Comparison of ENCODE assay signal across 8 mouse cellular contexts in the genomic region with DNA sequence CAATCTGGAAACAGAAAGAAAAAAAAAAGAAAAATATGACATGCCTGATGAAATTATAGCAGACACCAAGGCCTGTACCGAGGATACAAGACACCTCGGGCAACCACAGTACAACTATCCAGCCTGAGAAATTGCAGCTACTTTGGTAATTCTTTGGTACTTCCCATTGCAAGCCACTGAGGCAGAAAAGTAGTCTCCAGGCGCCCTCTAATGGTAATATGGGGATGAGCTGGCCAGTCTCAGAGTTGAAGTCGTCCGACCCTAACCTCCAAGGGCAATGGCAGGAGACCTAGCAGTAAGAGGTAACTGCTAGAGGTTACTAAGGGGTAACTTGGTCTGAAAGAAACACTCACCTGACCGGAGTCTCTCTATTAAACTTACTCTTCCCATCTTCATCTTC. TPM values are rescaled to one million over a fixed set of nuclear protein-coding genes. Genes with fewer than 3 reads are reported as not detected.
DNase-seq lines count a peak whose midpoint lies in the region; ATAC-seq lines count a peak whose summit lies in the region.
"Had no signal": no experiment of that assay in that cellular context is flagged by ENCODE, and none has a peak within 500 bp of the region (broad histone marks: within the 10 kb centered on the region; RNA-seq: fewer than 3 reads in every experiment).

No protein-coding gene starts in this region.

- H3K4me1 ChIP-seq in neural tube, embryonic 15.5 days = peaks cover 38% of the 10 kb centered on the region
- H3K4me1 ChIP-seq in hindbrain, embryonic 14.5 days (replicated peaks; ENCODE audit: control insufficient read depth, insufficient read depth, low read length) = peaks cover 31% of the 10 kb centered on the region

- 8% methylated on average over 6 of the region's 6 CpGs for WGBS in neural tube, embryonic 15.5 days
- WGBS in hindbrain, embryonic 14.5 days = 10% methylated on average over 6 of the region's 6 CpGs

- H3K27ac ChIP-seq in neural tube, embryonic 15.5 days (replicated peaks) = no peak overlapping the region
- no peak overlapping the region for H3K27ac ChIP-seq in hindbrain, embryonic 14.5 days
- H3K27ac ChIP-seq: heart, embryonic 13.5 days had no signal

- no peaks in the 10 kb centered on the region for H3K27me3 ChIP-seq in neural tube, embryonic 15.5 days (replicated peaks)
- H3K27me3 ChIP-seq in hindbrain, embryonic 14.5 days (ENCODE audit: control insufficient read depth, insufficient read depth, low read length) = no peaks in the 10 kb centered on the region

- no peak overlapping the region for H3K4me3 ChIP-seq in neural tube, embryonic 15.5 days (replicated peaks)
- H3K4me3 ChIP-seq in hindbrain, embryonic 14.5 days (replicated peaks; ENCODE audit: low read length) = no peak overlapping the region
- H3K4me3 ChIP-seq: heart, embryonic 13.5 days had no signal

- H3K9me3 ChIP-seq in neural tube, embryonic 15.5 days (replicated peaks) = no peaks in the 10 kb centered on the region
- H3K9me3 ChIP-seq in hindbrain, embryonic 14.5 days (ENCODE audit: control insufficient read depth, low read length) = no peaks in the 10 kb centered on the region
- H3K9me3 ChIP-seq: heart, embryonic 13.5 days had no signal

- intact Hi-C loops in left cerebral cortex, postnatal 4 days (cut with DNase I) = loop anchor here (5.0 kb wide), 1 partner anchor 69 kb away; no protein-coding TSS in a partner anchor

- no peak overlapping the region for H3K9ac ChIP-seq in neural tube, embryonic 15.5 days (replicated peaks)
- no peak overlapping the region for H3K9ac ChIP-seq in hindbrain, embryonic 14.5 days
- H3K9ac ChIP-seq: heart, embryonic 13.5 days had no signal

- no peaks in the 10 kb centered on the region for H3K36me3 ChIP-seq in neural tube, embryonic 15.5 days
- no peaks in the 10 kb centered on the region for H3K36me3 ChIP-seq in hindbrain, embryonic 14.5 days (replicated peaks; ENCODE audit: control insufficient read depth, insufficient read depth)
- H3K36me3 ChIP-seq: heart, embryonic 13.5 days had no signal

- no peak overlapping the region for H3K4me2 ChIP-seq in neural tube, embryonic 15.5 days
- no peak overlapping the region for H3K4me2 ChIP-seq in hindbrain, embryonic 14.5 days (replicated peaks)
- H3K4me2 ChIP-seq: heart, embryonic 13.5 days had no signal

- DNase-seq in neural tube, embryonic 10.5 days (ENCODE audit: extremely low spot score, low spot score) = peak; percentile 65
- DNase-seq in R1 (ENCODE audit: low read depth, low spot score) = peak; percentile 84
- DNase-seq in hindbrain, embryonic 14.5 days (ENCODE audit: low spot score) = peak; percentile 82
- peak; percentile 56 for DNase-seq in left cerebral cortex, postnatal 4 days

- ATAC-seq in neural tube, embryonic 15.5 days (ENCODE audit: low FRiP score) = no peak
- peak; percentile 80 for ATAC-seq in common myeloid progenitor, adult 5-6 weeks (replicated peaks; ENCODE audit: low read depth, poor library complexity, severe bottlenecking)
- no peak for ATAC-seq in hindbrain, embryonic 14.5 days (ENCODE audit: low FRiP score)
- peak; percentile 88 for ATAC-seq in neutrophil, adult 5-6 weeks (ENCODE audit: extremely low read depth, insufficient number of reproducible peaks, low FRiP score, poor library complexity, severe bottlenecking)

RNA-seq across cellular contexts. Expression of a gene that starts 4.1 kb away (rescaled TPM):
- polyA plus RNA-seq in neural tube, embryonic 15.5 days (2015; fragmentation: Nextera tagmentation; extraction: Ambion mirVana) = 72.7 and 75.2 TPM in 2 replicates
- total RNA-seq in common myeloid progenitor, adult 5-6 weeks (2017) = 26.7 and 27.8 TPM in 2 replicates
- polyA plus RNA-seq in hindbrain, embryonic 14.5 days (2014; fragmentation: Nextera tagmentation; extraction: Ambion mirVana) = 11.8 and 15.1 TPM in 2 replicates
- total RNA-seq in left cerebral cortex, postnatal 4 days (2021) = 10 to 100 TPM; 45.8 to 56.7 TPM
- 3.5 and 4.4 TPM in 2 replicates for total RNA-seq in neutrophil, adult 5-6 weeks (2017)

RNA-seq across cellular contexts. Expression of a gene that starts 5.6 kb away (rescaled TPM):
- polyA plus RNA-seq in neural tube, embryonic 15.5 days (2015; fragmentation: Nextera tagmentation; extraction: Ambion mirVana) = 3.1 TPM in 1 of 2 replicates, not detected in the other
- total RNA-seq in common myeloid progenitor, adult 5-6 weeks (2017) = 4.3 TPM in 1 of 2 replicates, not detected in the other
- polyA plus RNA-seq in hindbrain, embryonic 14.5 days (2014; fragmentation: Nextera tagmentation; extraction: Ambion mirVana) = not detected in 2 replicates
- not detected for total RNA-seq in left cerebral cortex, postnatal 4 days (2021)
- not detected in 2 replicates for total RNA-seq in neutrophil, adult 5-6 weeks (2017)
- polyA plus RNA-seq: heart, embryonic 13.5 days had no signal

RNA-seq across cellular contexts. Expression of a gene that starts 7.9 kb away (rescaled TPM):
- polyA plus RNA-seq in neural tube, embryonic 15.5 days (2015; fragmentation: Nextera tagmentation; extraction: Ambion mirVana) = 31.3 and 40.9 TPM in 2 replicates
- total RNA-seq in common myeloid progenitor, adult 5-6 weeks (2017) = 0.18 TPM in 1 of 2 replicates, not detected in the other
- 31.7 and 35.0 TPM in 2 replicates for polyA plus RNA-seq in hindbrain, embryonic 14.5 days (2014; fragmentation: Nextera tagmentation; extraction: Ambion mirVana)
- total RNA-seq in left cerebral cortex, postnatal 4 days (2021) = 100 to 1,000 TPM; 130 to 132 TPM
- total RNA-seq in neutrophil, adult 5-6 weeks (2017) = not detected in 2 replicates

RNA-seq across cellular contexts. Expression of a gene that starts 8.3 kb away (rescaled TPM):
- 94.0 and 94.1 TPM in 2 replicates for polyA plus RNA-seq in neural tube, embryonic 15.5 days (2015; fragmentation: Nextera tagmentation; extraction: Ambion mirVana)
- total RNA-seq in common myeloid progenitor, adult 5-6 weeks (2017) = 47.9 and 51.1 TPM in 2 replicates
- 77.6 and 91.6 TPM in 2 replicates for polyA plus RNA-seq in hindbrain, embryonic 14.5 days (2014; fragmentation: Nextera tagmentation; extraction: Ambion mirVana)
- 10 to 100 TPM; 50.6 to 61.1 TPM for total RNA-seq in left cerebral cortex, postnatal 4 days (2021)
- 23.6 and 33.3 TPM in 2 replicates for total RNA-seq in neutrophil, adult 5-6 weeks (2017)

RNA-seq across cellular contexts. Expression of a gene that starts 14.6 kb away (rescaled TPM):
- 0.17 and 0.41 TPM in 2 replicates for polyA plus RNA-seq in neural tube, embryonic 15.5 days (2015; fragmentation: Nextera tagmentation; extraction: Ambion mirVana)
- total RNA-seq in common myeloid progenitor, adult 5-6 weeks (2017) = not detected in 2 replicates
- polyA plus RNA-seq in hindbrain, embryonic 14.5 days (2014; fragmentation: Nextera tagmentation; extraction: Ambion mirVana) = 0.41 TPM in 1 of 2 replicates, not detected in the other
- not detected for total RNA-seq in left cerebral cortex, postnatal 4 days (2021)
- 0.25 TPM in 1 of 2 replicates, not detected in the other for total RNA-seq in neutrophil, adult 5-6 weeks (2017)

Comparison
In these comparisons a context has a peak if more than half of its experiments do, and no peak if none do; other contexts are left out.
1. ATAC-seq: peak in common myeloid progenitor, adult 5-6 weeks (single experiment) and neutrophil, adult 5-6 weeks (single experiment); none in neural tube, embryonic 15.5 days (single experiment) and hindbrain, embryonic 14.5 days (single experiment).
2. RNA of a gene that starts 7.9 kb away (total RNA-seq): 130 to 132 TPM in left cerebral cortex, postnatal 4 days; 0.18 TPM in common myeloid progenitor, adult 5-6 weeks and not detected in neutrophil, adult 5-6 weeks; every median in the first group is over 100 times any median in the second.
3. Peak in every context shown above with its lines, with median percentiles within 50 percentile points of each other: DNase-seq.